10 mouse cellular contexts compared by ENCODE assay signal in genomic region chr9:40116645-40117286, GRCm38 (mm10). TPM values are rescaled to one million over a fixed set of nuclear protein-coding genes. Genes with fewer than 3 reads are reported as not detected.
DNase-seq lines count a peak whose midpoint lies in the region; ATAC-seq lines count a peak whose summit lies in the region.
"Had no signal": no experiment of that assay in that cellular context is flagged by ENCODE, and none has a peak within 500 bp of the region (broad histone marks: within the 10 kb centered on the region; RNA-seq: fewer than 3 reads in every experiment).

No protein-coding gene starts in this region.

- H3K36me3 ChIP-seq in embryonic facial prominence, embryonic 14.5 days (ENCODE audit: control insufficient read depth, insufficient read depth, low read length) = no peaks in the 10 kb centered on the region
- no peaks in the 10 kb centered on the region for H3K36me3 ChIP-seq in lung, embryonic 15.5 days

- no peak overlapping the region for H3K4me3 ChIP-seq in embryonic facial prominence, embryonic 14.5 days (ENCODE audit: low read depth, low read length)
- H3K4me3 ChIP-seq in lung, embryonic 15.5 days = no peak overlapping the region

- 32% methylated on average over 10 of the region's 10 CpGs for WGBS in embryonic facial prominence, embryonic 14.5 days
- WGBS in lung, embryonic 15.5 days = 43% methylated on average over 10 of the region's 10 CpGs

- H3K4me1 ChIP-seq in embryonic facial prominence, embryonic 14.5 days (ENCODE audit: control insufficient read depth, insufficient read depth, low read length) = no peaks in the 10 kb centered on the region
- H3K4me1 ChIP-seq in lung, embryonic 15.5 days = no peaks in the 10 kb centered on the region

- H3K9me3 ChIP-seq in embryonic facial prominence, embryonic 14.5 days (ENCODE audit: control insufficient read depth, low read length) = no peaks in the 10 kb centered on the region
- no peaks in the 10 kb centered on the region for H3K9me3 ChIP-seq in lung, embryonic 15.5 days

- peak; percentile 10 for DNase-seq in embryo, embryonic 11 days
- DNase-seq in embryo, embryonic 9.5 days (ENCODE audit: extremely low spot score) = no peak
- DNase-seq in embryonic facial prominence, embryonic 14.5 days (ENCODE audit: low spot score) = peak; percentile 79
- peak; percentile 68 for DNase-seq in heart, postnatal 4 days
- peak; percentile 9 for DNase-seq in testis, postnatal 14 days (ENCODE audit: low spot score)
- DNase-seq in layer of hippocampus, adult 11-12 months (ENCODE audit: low spot score) = no peak

- peak; percentile 75 for ATAC-seq in embryonic facial prominence, embryonic 14.5 days (ENCODE audit: low read depth)
- peak; percentile 49; the same call in 1 of the 2 replicates for ATAC-seq in lung, embryonic 15.5 days (ENCODE audit: borderline replicate concordance, extremely low read depth, low FRiP score, low TSS enrichment)
- ATAC-seq in inflammation-experienced regulatory T-cells, adult 6 months = no peak

- peak overlapping the region; percentile 19; the same call in 1 of the 2 replicates for H3K27ac ChIP-seq in embryonic facial prominence, embryonic 14.5 days (replicated peaks; ENCODE audit: low read depth, low read length)
- 0 out of 2 replicates have a peak overlapping the region, but pooled peaks have one; percentile 33 for H3K27ac ChIP-seq in lung, embryonic 15.5 days

- no peaks in the 10 kb centered on the region for H3K27me3 ChIP-seq in embryonic facial prominence, embryonic 14.5 days (replicated peaks; ENCODE audit: control insufficient read depth, insufficient read depth, low read length)
- no peaks in the 10 kb centered on the region for H3K27me3 ChIP-seq in lung, embryonic 15.5 days

- 0 out of 2 replicates have a peak overlapping the region, but pooled peaks have one; percentile 7 for H3K4me2 ChIP-seq in embryonic facial prominence, embryonic 14.5 days (ENCODE audit: low read depth, low read length)
- H3K4me2 ChIP-seq in lung, embryonic 15.5 days = 0 out of 2 replicates have a peak overlapping the region, but pooled peaks have one; percentile 11

- no peak overlapping the region for H3K9ac ChIP-seq in embryonic facial prominence, embryonic 14.5 days (ENCODE audit: low read depth, low read length)
- no peak overlapping the region for H3K9ac ChIP-seq in lung, embryonic 15.5 days

RNA-seq across cellular contexts. Expression of gene Olfr984, which starts 2.8 kb away (rescaled TPM):
- polyA plus RNA-seq in embryonic facial prominence, embryonic 14.5 days (2014; fragmentation: Nextera tagmentation; extraction: Ambion mirVana) = not detected in 2 replicates
- total RNA-seq in heart, postnatal 4 days (2021) = not detected
- polyA plus RNA-seq in lung, embryonic 15.5 days (2015; fragmentation: Nextera tagmentation; extraction: Ambion mirVana) = not detected in 2 replicates
- not detected for polyA plus RNA-seq in inflammation-experienced regulatory T-cells, adult 6 months (2017; shearing (Covaris generic))
- polyA plus RNA-seq: embryonic facial prominence, embryonic 11.5 days; neural tube, embryonic 14.5 days had no signal

RNA-seq across cellular contexts. Expression of gene Olfr985, which starts 13.2 kb away (rescaled TPM):
- not detected in 2 replicates for polyA plus RNA-seq in embryonic facial prominence, embryonic 14.5 days (2014; fragmentation: Nextera tagmentation; extraction: Ambion mirVana)
- not detected for total RNA-seq in heart, postnatal 4 days (2021)
- polyA plus RNA-seq in lung, embryonic 15.5 days (2015; fragmentation: Nextera tagmentation; extraction: Ambion mirVana) = not detected in 2 replicates
- polyA plus RNA-seq in inflammation-experienced regulatory T-cells, adult 6 months (2017; shearing (Covaris generic)) = not detected
- polyA plus RNA-seq: embryonic facial prominence, embryonic 11.5 days; neural tube, embryonic 14.5 days had no signal

RNA-seq across cellular contexts. Expression of gene Olfr983, which starts 23.4 kb away (rescaled TPM):
- polyA plus RNA-seq in embryonic facial prominence, embryonic 14.5 days (2014; fragmentation: Nextera tagmentation; extraction: Ambion mirVana) = 0.22 TPM in 1 of 2 replicates, not detected in the other
- not detected for total RNA-seq in heart, postnatal 4 days (2021)
- polyA plus RNA-seq in lung, embryonic 15.5 days (2015; fragmentation: Nextera tagmentation; extraction: Ambion mirVana) = not detected in 2 replicates
- not detected for polyA plus RNA-seq in inflammation-experienced regulatory T-cells, adult 6 months (2017; shearing (Covaris generic))
- polyA plus RNA-seq: embryonic facial prominence, embryonic 11.5 days; neural tube, embryonic 14.5 days had no signal

RNA-seq across cellular contexts. Expression of gene Tmem225, which starts 31.2 kb away (rescaled TPM):
- not detected in 2 replicates for polyA plus RNA-seq in embryonic facial prominence, embryonic 14.5 days (2014; fragmentation: Nextera tagmentation; extraction: Ambion mirVana)
- total RNA-seq in heart, postnatal 4 days (2021) = not detected
- not detected in 2 replicates for polyA plus RNA-seq in lung, embryonic 15.5 days (2015; fragmentation: Nextera tagmentation; extraction: Ambion mirVana)
- not detected for polyA plus RNA-seq in inflammation-experienced regulatory T-cells, adult 6 months (2017; shearing (Covaris generic))
- polyA plus RNA-seq: embryonic facial prominence, embryonic 11.5 days; neural tube, embryonic 14.5 days had no signal

RNA-seq across cellular contexts. Expression of gene Olfr982, which starts 43.1 kb away (rescaled TPM):
- not detected in 2 replicates for polyA plus RNA-seq in embryonic facial prominence, embryonic 14.5 days (2014; fragmentation: Nextera tagmentation; extraction: Ambion mirVana)
- total RNA-seq in heart, postnatal 4 days (2021) = not detected
- not detected in 2 replicates for polyA plus RNA-seq in lung, embryonic 15.5 days (2015; fragmentation: Nextera tagmentation; extraction: Ambion mirVana)
- not detected for polyA plus RNA-seq in inflammation-experienced regulatory T-cells, adult 6 months (2017; shearing (Covaris generic))
- polyA plus RNA-seq: embryonic facial prominence, embryonic 11.5 days; neural tube, embryonic 14.5 days had no signal

Comparison
In these comparisons a context has a peak if more than half of its experiments do, and no peak if none do; other contexts are left out.
1. DNase-seq: peak in embryo, embryonic 11 days (single experiment), embryonic facial prominence, embryonic 14.5 days (single experiment), heart, postnatal 4 days (single experiment) and testis, postnatal 14 days (single experiment); none in embryo, embryonic 9.5 days (single experiment) and layer of hippocampus, adult 11-12 months (single experiment).